Mouse (Mus musculus): ENCODE measurements around the gene Nkiras1. TPM values are rescaled to one million over a fixed set of nuclear protein-coding genes. Genes with fewer than 3 reads are reported as not detected.
"Not testable (repeated sequence)": the region's sequence is repeated elsewhere in the genome, so short reads cannot be mapped to it uniquely, and the experiment has no call there.

Nkiras1 gene
- 100 to 1,000 TPM in 1 of 2 experiments, 10 to 100 TPM in 1; 97.8 to 112 TPM for total RNA-seq (2021)

- peak; percentile 99 to 100 for DNase-seq (ENCODE audit: low spot score in 2 of 2)
- intact Hi-C loops (cut with DNase I) = loop anchor here (1.0 to 5.0 kb wide), 4 partner anchors 31 to 622 kb away; partner anchors contain the start of genes Nr1d2, Ube2e1 and Ube2e2
These were observed at the start of gene Nkiras1, which contains the start of gene Rpl15 for GRCm38 (mm10) chr14:18270529-18271441. Gene Nkiras1 (plus strand): TSS chr14:18271136. Gene Rpl15 (minus strand): TSS chr14:18271391.

GRCm38 (mm10) chr14:18221977-18222376 is 49.0 kb upstream of the Nkiras1 start:
- DNase-seq (ENCODE audit: low spot score in 2 of 2) = peak in 1 of 2 experiments; percentile 62
- intact Hi-C loops (cut with DNase I) = loop anchor here (5.0 kb wide), 1 partner anchor 50 kb away; the partner anchor contains the start of genes Nkiras1 and Rpl15

- DNase-seq (ENCODE audit: low spot score in 2 of 2); intact Hi-C loops (cut with DNase I): not testable (repeated sequence)
These were observed 45.5 kb upstream of the Nkiras1 start for GRCm38 (mm10) chr14:18225431-18225830.

- DNase-seq (ENCODE audit: low spot score in 2 of 2); intact Hi-C loops (cut with DNase I): not testable (repeated sequence)
These were observed 44.8 kb upstream of the Nkiras1 start for GRCm38 (mm10) chr14:18226181-18226580.

- DNase-seq (ENCODE audit: low spot score in 2 of 2); intact Hi-C loops (cut with DNase I): not testable (repeated sequence)
These were observed 41.2 kb upstream of the Nkiras1 start for GRCm38 (mm10) chr14:18229751-18230150.

GRCm38 (mm10) chr14:18231866-18232265 is 39.1 kb upstream of the Nkiras1 start:
- intact Hi-C loops (cut with DNase I); DNase-seq (ENCODE audit: low spot score in 2 of 2): not testable (repeated sequence)

GRCm38 (mm10) chr14:18233076-18233475 is 37.9 kb upstream of the Nkiras1 start:
- intact Hi-C loops (cut with DNase I) = no loop called here
- no peak for DNase-seq (ENCODE audit: low spot score in 2 of 2)

- intact Hi-C loops (cut with DNase I) = no loop called here
- peak in 1 of 2 experiments; percentile 30 for DNase-seq (ENCODE audit: low spot score in 2 of 2)
These were observed 36.7 kb upstream of the Nkiras1 start for GRCm38 (mm10) chr14:18233981-18234960.

- DNase-seq (ENCODE audit: low spot score in 2 of 2); intact Hi-C loops (cut with DNase I): not testable (repeated sequence)
These were observed 34.3 kb upstream of the Nkiras1 start for GRCm38 (mm10) chr14:18236496-18237235.

- intact Hi-C loops (cut with DNase I) = no loop called here
- DNase-seq (ENCODE audit: low spot score in 2 of 2) = no peak
These were observed 33.6 kb upstream of the Nkiras1 start for GRCm38 (mm10) chr14:18237381-18237780.

GRCm38 (mm10) chr14:18238131-18238749 is 32.7 kb upstream of the Nkiras1 start:
- DNase-seq (ENCODE audit: low spot score in 2 of 2) = peak; percentile 97 to 99
- intact Hi-C loops (cut with DNase I) = no loop called here

GRCm38 (mm10) chr14:18238750-18239731 is 31.9 kb upstream of the Nkiras1 start, which contains the start of gene Nr1d2:
Gene Nr1d2 (minus strand): TSS chr14:18239127.
- DNase-seq (ENCODE audit: low spot score in 2 of 2) = peak; percentile 94 to 98
- intact Hi-C loops (cut with DNase I) = loop anchor here (1.0 kb wide), 1 partner anchor 32 kb away; the partner anchor contains the start of genes Nkiras1 and Rpl15

- intact Hi-C loops (cut with DNase I) = no loop called here
- DNase-seq (ENCODE audit: low spot score in 2 of 2) = no peak
These were observed 30.8 kb upstream of the Nkiras1 start for GRCm38 (mm10) chr14:18240132-18240531.

- intact Hi-C loops (cut with DNase I) = no loop called here
- no peak for DNase-seq (ENCODE audit: low spot score in 2 of 2)
These were observed 29.1 kb upstream of the Nkiras1 start for GRCm38 (mm10) chr14:18241786-18242185.

- intact Hi-C loops (cut with DNase I) = no loop called here
- DNase-seq (ENCODE audit: low spot score in 2 of 2) = no peak
These were observed 28.3 kb upstream of the Nkiras1 start for GRCm38 (mm10) chr14:18242638-18243130.

GRCm38 (mm10) chr14:18261203-18261602 is 9.7 kb upstream of the Nkiras1 start:
- intact Hi-C loops (cut with DNase I) = no loop called here
- no peak for DNase-seq (ENCODE audit: low spot score in 2 of 2)

GRCm38 (mm10) chr14:18263427-18263826 is 7.5 kb upstream of the Nkiras1 start:
- intact Hi-C loops (cut with DNase I) = loop anchor here (1.0 kb wide), 1 partner anchor 18 kb away; no protein-coding TSS in a partner anchor
- peak; percentile 53 to 65 for DNase-seq (ENCODE audit: low spot score in 2 of 2)

Data from left cerebral cortex, postnatal 25 days (tissue).